Mouse (Mus musculus): ENCODE data around the gene Rundc3a.

- no peak for TF ChIP-seq CTCF (IDR thresholded peaks at IDR 0.05)
- TF ChIP-seq POLR2A (IDR thresholded peaks at IDR 0.05; ENCODE audit: insufficient read depth, low read depth, low read length): no peak
Measured at GRCm38 (mm10) chr11:102415034-102415802, 22.0 kb downstream of the Rundc3a start.
